Mouse (Mus musculus) heart, postnatal 0 days (tissue): ENCODE data around the gene Hs2st1.

ENCODE experiments used
- CTCF ChIP-seq: IDR thresholded peaks from 2 replicates; pipeline ENCODE4 v1.5.1; 2016; ENCODE audit warnings: antibody characterized with exemption, control low read depth, low read depth
- EP300 ChIP-seq: IDR thresholded peaks from 2 replicates; pipeline ENCODE4 v1.6.1; 2016; ENCODE audit warnings: antibody characterized with exemption, low read depth

DNA sequence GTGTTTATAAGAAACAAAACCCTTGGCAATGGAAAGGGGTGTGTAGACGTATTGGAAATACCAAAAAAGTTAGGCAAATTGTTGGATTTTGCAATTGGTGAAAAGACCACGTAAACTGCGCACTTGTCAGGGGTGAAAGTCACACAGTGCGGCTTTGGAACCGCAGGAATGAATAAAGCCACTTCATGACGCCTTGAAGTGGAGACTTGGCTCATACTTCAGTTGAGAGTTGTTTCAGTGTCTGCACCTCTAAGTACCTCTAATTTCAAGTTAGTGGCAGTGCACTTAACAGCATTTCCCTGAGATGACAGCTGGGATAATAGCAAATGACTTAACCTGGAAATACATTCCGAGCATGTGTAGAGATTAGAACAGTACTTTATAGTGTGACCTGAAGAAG lies 4.3 kb upstream of the Hs2st1 start:
- no peak for TF ChIP-seq CTCF
- TF ChIP-seq EP300 = no peak
